Mouse (Mus musculus) ES-E14 (cell line): ENCODE data around the gene Sidt1. TPM values are rescaled to one million over a fixed set of nuclear protein-coding genes. Genes with fewer than 3 reads are reported as not detected.

Experiments used
- DNase-seq: peaks from one replicate; pipeline ENCODE4 v3.0.0-alpha.2; 2013; ENCODE audit warnings: low read depth, low spot score
- H3K27ac ChIP-seq: 2 replicates; pipeline ENCODE4 v1.5.1; 2012; ENCODE audit warnings: low read depth, mild to moderate bottlenecking, low read length, moderate library complexity, mixed read lengths; ENCODE audit not compliant: poor library complexity, insufficient read depth, severe bottlenecking
- H3K36me3 ChIP-seq: 2 replicates; pipeline ENCODE4 v1.6.1; 2012; ENCODE audit warnings: mild to moderate bottlenecking, low read length, moderate library complexity, mixed read lengths; ENCODE audit not compliant: control insufficient read depth, poor library complexity, insufficient read depth, severe bottlenecking
- H3K4me1 ChIP-seq, 2 experiments: fragments of 150-350 bp in 1 of 2; sonication (generic) in 1 of 2; 2 replicates each; pipeline ENCODE4 v1.6.1; 2012; ENCODE audit warnings: low read length in 2 of 2, mild to moderate bottlenecking in 1 of 2, mixed read lengths in 1 of 2; ENCODE audit not compliant: control insufficient read depth in 2 of 2, insufficient read depth in 2 of 2, poor library complexity in 1 of 2
- H3K4me3 ChIP-seq, 2 experiments: fragments of 150-350 bp in 1 of 2; sonication (generic) in 1 of 2; 2 replicates each; pipeline ENCODE4 v1.5.1; 2012; ENCODE audit warnings: low read length in 2 of 2, low read depth in 1 of 2, mild to moderate bottlenecking in 1 of 2, mixed read lengths in 1 of 2; ENCODE audit not compliant: insufficient read depth in 1 of 2, poor library complexity in 1 of 2, severe bottlenecking in 1 of 2
- H3K9ac ChIP-seq: 2 replicates; pipeline ENCODE4 v1.6.1; 2012; ENCODE audit warnings: low read depth, mild to moderate bottlenecking, low read length, mixed read lengths; ENCODE audit not compliant: poor library complexity, insufficient read depth, severe bottlenecking
- H3K9me3 ChIP-seq: fragments of 150-350 bp; sonication (generic); 2 replicates; pipeline ENCODE4 v1.6.1; 2012; ENCODE audit warnings: low read depth, mild to moderate bottlenecking, low read length; ENCODE audit not compliant: control insufficient read depth, insufficient read depth
- CHD2 ChIP-seq: IDR thresholded peaks from 2 replicates; pipeline ENCODE4 v1.6.1; 2014; ENCODE audit warnings: mild to moderate bottlenecking, low read depth, low read length, inconsistent platforms
- HCFC1 ChIP-seq: IDR thresholded peaks from 2 replicates; pipeline ENCODE4 v1.6.1; 2012; ENCODE audit warnings: low read length, inconsistent platforms, borderline replicate concordance; ENCODE audit not compliant: insufficient read depth
- MAFK ChIP-seq: IDR thresholded peaks from 2 replicates; pipeline ENCODE4 v1.6.1; 2014; ENCODE audit warnings: mild to moderate bottlenecking, low read depth, low read length, inconsistent platforms; ENCODE audit not compliant: insufficient read depth
- ZC3H11A ChIP-seq: IDR thresholded peaks from 2 replicates; pipeline ENCODE4 v1.6.1; 2012; ENCODE audit warnings: low read depth, mild to moderate bottlenecking, inconsistent platforms, low read length, borderline replicate concordance
- ZNF384 ChIP-seq: IDR thresholded peaks from 2 replicates; pipeline ENCODE4 v1.6.1; 2012; ENCODE audit warnings: low read depth, low read length, inconsistent platforms
- in situ Hi-C, 2 experiments: fragments of 600-800 bp; cut with MboI; formaldehyde crosslinking; loops; one replicate each; pipeline ENCODE4 v1.15.1; 2025; ENCODE audit warnings: low sequenced_read_pairs in 2 of 2, inconsistent platforms in 1 of 2; ENCODE audit not compliant: unreplicated experiment in 2 of 2
- total RNA-seq: library from RNA; depleted of rRNA; stranded (reverse); fragments of 300-350 nt; gene quantifications from 2 replicates; pipeline ENCODE4 v1.2.3, GENCODE M21; 2012

Sidt1 gene
- total RNA-seq, 1 experiment: 0.40 TPM

- Histone ChIP-seq H3K9ac (no peak overlapping the region), H3K4me1 (no peaks in the 10 kb centered on the region; a peak in 1 of 4 replicates), H3K9me3 (no peaks in the 10 kb centered on the region), H3K27ac (no peak overlapping the region), H3K36me3 (no peaks in the 10 kb centered on the region), H3K4me3 (no peak overlapping the region)
- DNase-seq: no peak
- in situ Hi-C loops: no loop called here
- TF ChIP-seq CHD2 (no peak), ZNF384 (no peak), HCFC1 (no peak), ZC3H11A (no peak)
These were observed 19.6 kb downstream of the Sidt1 start for GRCm38 (mm10) chr16:44313422-44313821.

GRCm38 (mm10) chr16:44305606-44306005, 27.4 kb downstream of the Sidt1 start:
- no peak overlapping the region for H3K27ac ChIP-seq
- in situ Hi-C loops: no loop called here

GRCm38 (mm10) chr16:44303822-44304221, 29.2 kb downstream of the Sidt1 start:
- 0 out of 4 replicates have a peak, but pooled peaks cover 0 to 2% of the 10 kb centered on the region in 2 experiments for H3K4me1 ChIP-seq
- H3K9ac ChIP-seq: no peak overlapping the region
- TF ChIP-seq ZC3H11A (no peak), CHD2 (no peak), MAFK (no peak), HCFC1 (no peak), ZNF384 (no peak)
- no peaks in the 10 kb centered on the region for H3K9me3 ChIP-seq
- H3K36me3 ChIP-seq: no peaks in the 10 kb centered on the region
- in situ Hi-C loops: no loop called here
- DNase-seq: no peak
- no peak overlapping the region for H3K4me3 ChIP-seq
- H3K27ac ChIP-seq: no peak overlapping the region

More at GRCm38 (mm10) chr16:44305606-44306005, 27.4 kb downstream of the Sidt1 start:
- no peaks in the 10 kb centered on the region for H3K4me1 ChIP-seq
- TF ChIP-seq ZC3H11A (no peak), MAFK (no peak), CHD2 (no peak), ZNF384 (no peak), HCFC1 (no peak)
- no peak overlapping the region for H3K4me3 ChIP-seq
- no peaks in the 10 kb centered on the region for H3K9me3 ChIP-seq
- no peak overlapping the region for H3K9ac ChIP-seq
- no peak for DNase-seq
- no peaks in the 10 kb centered on the region for H3K36me3 ChIP-seq

GRCm38 (mm10) chr16:44302126-44302892, 30.7 kb downstream of the Sidt1 start:
- Histone ChIP-seq H3K4me1 (0 out of 4 replicates have a peak, but pooled peaks cover 0 to 2% of the 10 kb centered on the region in 2 experiments), H3K27ac (no peak overlapping the region), H3K9me3 (no peaks in the 10 kb centered on the region), H3K36me3 (no peaks in the 10 kb centered on the region), H3K4me3 (no peak overlapping the region), H3K9ac (no peak overlapping the region)
- in situ Hi-C loops: no loop called here
- TF ChIP-seq ZC3H11A (no peak), CHD2 (no peak)
- no peak for DNase-seq
